Mouse (Mus musculus) limb, embryonic 14.5 days (tissue): ENCODE results near the gene Blmh. TPM values are rescaled to one million over a fixed set of nuclear protein-coding genes. Genes with fewer than 3 reads are reported as not detected.

Experiments used
- ATAC-seq: fragments of 200-750 bp; cut with Nextera tagmentation; 2 replicates; pipeline ENCODE4 v1.8.0; 2017; ENCODE audit warnings: low read depth, moderate number of reproducible peaks, moderate TSS enrichment; ENCODE audit not compliant: low FRiP score
- DNase-seq: peaks from one replicate; pipeline ENCODE4 v3.0.0-alpha.2; 2015; ENCODE audit warnings: low spot score
- H3K27ac ChIP-seq: fragments of 300-500 bp; sonication (generic); replicated peaks from 2 replicates; pipeline ENCODE4 v1.5.1; 2014; ENCODE audit warnings: low read depth, mild to moderate bottlenecking, low read length, moderate library complexity, mixed read lengths
- H3K27me3 ChIP-seq: fragments of 300-500 bp; sonication (generic); 2 replicates; pipeline ENCODE4 v1.6.1; 2014; ENCODE audit warnings: low read length, mixed read lengths; ENCODE audit not compliant: control insufficient read depth, insufficient read depth
- H3K36me3 ChIP-seq: fragments of 300-500 bp; sonication (generic); 2 replicates; pipeline ENCODE4 v1.6.1; 2014; ENCODE audit warnings: mild to moderate bottlenecking, low read length, moderate library complexity, mixed read lengths; ENCODE audit not compliant: control insufficient read depth, insufficient read depth
- H3K4me1 ChIP-seq: fragments of 300-500 bp; sonication (generic); 2 replicates; pipeline ENCODE4 v1.6.1; 2014; ENCODE audit warnings: antibody characterized with exemption, low read length, mixed read lengths; ENCODE audit not compliant: control insufficient read depth, insufficient read depth
- H3K4me2 ChIP-seq: fragments of 300-500 bp; sonication (generic); replicated peaks from 2 replicates; pipeline ENCODE4 v1.6.1; 2014; ENCODE audit warnings: low read depth, mild to moderate bottlenecking, low read length, moderate library complexity; ENCODE audit not compliant: severe bottlenecking
- H3K4me3 ChIP-seq: fragments of 300-500 bp; sonication (generic); replicated peaks from 2 replicates; pipeline ENCODE4 v1.5.1; 2014; ENCODE audit warnings: low read length
- H3K9ac ChIP-seq: fragments of 300-500 bp; sonication (generic); 2 replicates; pipeline ENCODE4 v1.6.1; 2014; ENCODE audit warnings: mild to moderate bottlenecking, low read depth, low read length, moderate library complexity; ENCODE audit not compliant: severe bottlenecking
- H3K9me3 ChIP-seq: fragments of 300-500 bp; sonication (generic); 2 replicates; pipeline ENCODE4 v1.6.1; 2016; ENCODE audit warnings: low read length; ENCODE audit not compliant: control insufficient read depth
- POLR2A ChIP-seq: fragments of 200-500 bp; IDR thresholded peaks from 2 replicates; pipeline ENCODE4 v1.8.0; 2012; ENCODE audit warnings: inconsistent platforms, mild to moderate bottlenecking, moderate library complexity, borderline replicate concordance; ENCODE audit not compliant: insufficient read depth, insufficient read length; ENCODE audit errors: extremely low read depth
- WGBS: fragments of 180-500 bp; shearing (Covaris S2); extraction: QIAGEN DNeasy Blood & Tissue Kit; methylation state at CpG from one replicate; pipeline ENCODE4 v1.1.7; 2014; 5-methylcytosine and 5-hydroxymethylcytosine counted together
- polyA plus RNA-seq, 2 experiments: library from polyadenylated mRNA; depleted of rRNA in 1 of 2; stranded (reverse) in 1 of 2; unstranded in 1 of 2; fragments of >200 nt; fragmentation: Nextera tagmentation in 1 of 2; extraction: Ambion mirVana in 1 of 2; gene quantifications; 2 replicates each; pipeline versions ENCODE4 v1.2.1 to v1.2.3; 2012 to 2014

The Blmh gene
- polyA plus RNA-seq, 2 experiments = 64.8 to 138 TPM

DNA sequence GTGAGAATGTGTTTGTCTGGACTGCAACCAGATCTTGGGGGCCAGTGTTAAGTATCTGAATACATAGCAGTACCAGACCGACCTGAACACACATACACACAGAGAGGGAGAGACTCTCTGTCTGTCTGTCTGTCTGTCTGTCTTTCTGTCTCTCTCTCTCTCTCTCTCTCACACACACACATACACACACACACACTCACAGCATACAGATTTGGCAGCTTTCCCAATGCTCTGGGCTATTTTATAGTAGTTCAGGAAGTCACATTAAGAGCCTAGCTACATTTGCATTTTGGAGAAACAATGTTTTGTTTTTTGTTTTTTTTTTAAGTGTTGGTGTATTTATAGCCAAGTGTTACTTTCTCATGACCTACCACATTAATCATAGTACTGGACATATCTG is 27.5 kb upstream of the Blmh start:
- H3K27me3 ChIP-seq = no peaks in the 10 kb centered on the region
- H3K9me3 ChIP-seq = no peaks in the 10 kb centered on the region
- H3K4me1 ChIP-seq = peaks cover 7% of the 10 kb centered on the region
- H3K36me3 ChIP-seq = no peaks in the 10 kb centered on the region
- 78% methylated on average over 1 of the region's 1 CpGs for WGBS
- no peak overlapping the region for H3K9ac ChIP-seq
- H3K4me2 ChIP-seq = no peak overlapping the region
- DNase-seq (no peak), ATAC-seq (no peak)
- H3K27ac ChIP-seq = no peak overlapping the region
- H3K4me3 ChIP-seq = no peak overlapping the region
- TF ChIP-seq POLR2A = no peak

DNA sequence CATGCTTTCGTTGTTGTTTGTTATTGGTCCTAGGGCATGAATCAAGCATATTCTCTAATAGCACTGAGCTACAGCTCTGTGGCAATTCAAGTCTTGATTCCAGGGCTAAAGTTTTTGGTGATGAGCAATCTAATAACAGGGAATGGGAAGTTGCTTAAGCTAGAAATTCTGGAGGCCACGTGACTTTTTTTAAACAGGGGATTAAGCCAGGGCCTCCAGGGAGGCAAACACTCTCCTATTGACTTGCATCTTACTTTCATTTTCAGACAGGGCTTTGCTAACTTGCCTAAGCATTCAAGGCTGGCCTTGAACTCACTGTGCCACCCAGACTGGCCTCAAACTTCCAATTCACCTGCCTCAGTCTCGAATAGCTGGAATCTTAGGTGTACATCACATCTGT is 26.7 kb upstream of the Blmh start:
- TF ChIP-seq POLR2A = no peak
- Histone ChIP-seq H3K9me3 (no peaks in the 10 kb centered on the region), H3K9ac (no peak overlapping the region), H3K4me2 (no peak overlapping the region), H3K36me3 (no peaks in the 10 kb centered on the region), H3K4me3 (no peak overlapping the region), H3K27ac (no peak overlapping the region), H3K4me1 (peaks cover 7% of the 10 kb centered on the region), H3K27me3 (no peaks in the 10 kb centered on the region)
- ATAC-seq (no peak), DNase-seq (no peak)
- 56% methylated on average over 3 of the region's 3 CpGs for WGBS

DNA sequence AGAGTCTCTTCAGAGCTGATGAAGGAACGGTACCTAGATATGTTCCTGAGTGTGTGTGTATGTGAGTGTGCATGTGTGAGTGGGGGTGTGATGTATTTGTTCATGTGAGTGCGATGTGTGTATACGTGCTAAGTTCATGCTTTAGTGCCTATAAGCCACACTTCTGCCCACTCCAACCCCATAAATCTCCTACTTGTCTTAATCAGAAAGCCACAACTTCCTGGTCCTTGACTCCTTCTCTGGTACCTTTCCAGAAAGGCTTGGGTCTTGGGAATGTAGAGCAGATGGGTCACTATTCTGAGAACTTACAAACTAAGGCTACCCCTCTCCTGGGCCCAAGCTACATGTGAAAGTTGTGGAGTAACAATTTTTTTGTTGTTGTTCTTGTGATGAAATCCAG is 25.9 kb upstream of the Blmh start:
- Histone ChIP-seq H3K27ac (no peak overlapping the region), H3K4me3 (no peak overlapping the region), H3K9ac (no peak overlapping the region), H3K4me2 (no peak overlapping the region), H3K9me3 (no peaks in the 10 kb centered on the region), H3K36me3 (no peaks in the 10 kb centered on the region), H3K4me1 (peaks cover 3% of the 10 kb centered on the region), H3K27me3 (no peaks in the 10 kb centered on the region)
- no peak for DNase-seq
- TF ChIP-seq POLR2A = no peak
- 83% methylated on average over 3 of the region's 3 CpGs for WGBS
- ATAC-seq = no peak

DNA sequence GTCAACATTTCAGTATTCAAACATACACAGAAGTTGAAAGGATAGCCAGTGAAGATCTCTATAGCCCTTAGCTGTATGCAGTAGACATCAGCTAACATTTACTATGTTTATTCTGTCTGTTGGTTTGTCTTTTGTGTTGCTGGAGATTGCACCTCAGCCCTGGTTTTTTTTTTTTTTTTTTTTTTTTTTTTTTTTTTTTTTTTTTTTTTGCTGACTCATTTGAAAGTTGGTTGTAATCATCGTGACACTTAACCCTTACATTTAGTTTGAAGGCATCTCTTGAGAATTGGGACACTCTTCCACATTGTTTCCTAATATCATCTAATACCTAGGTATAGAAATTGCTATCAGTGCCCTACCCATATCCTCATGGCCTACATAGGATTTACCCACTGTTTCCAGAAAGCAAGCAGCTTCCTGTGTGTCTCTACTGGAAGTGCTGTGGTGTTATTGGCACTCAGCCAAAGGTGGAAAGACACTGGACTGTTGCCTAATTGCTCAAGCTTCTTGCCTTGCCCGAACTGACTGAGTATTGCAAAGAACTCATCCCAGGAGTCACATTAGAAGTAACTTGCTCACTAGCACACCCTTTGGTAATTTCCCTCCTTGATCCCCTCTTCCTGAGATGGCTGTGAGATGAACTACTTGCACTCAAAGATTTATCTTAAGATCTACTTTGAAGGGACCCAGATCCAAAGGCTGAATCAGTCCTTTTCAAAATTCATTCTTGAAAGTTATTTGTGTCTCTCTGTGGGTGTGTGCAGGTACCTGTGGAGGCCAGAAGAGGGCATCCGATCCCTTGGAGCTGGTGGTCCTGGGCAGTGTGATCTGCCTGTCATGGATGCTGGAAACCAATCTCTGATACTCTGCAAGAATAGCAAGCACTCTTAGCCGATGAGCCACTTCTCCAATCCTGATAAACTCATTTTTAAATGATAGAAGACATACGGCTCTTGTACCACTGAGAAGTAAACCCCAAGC is 24.6 kb upstream of the Blmh start:
- TF ChIP-seq POLR2A = no peak
- H3K27ac ChIP-seq = no peak overlapping the region
- H3K36me3 ChIP-seq = no peaks in the 10 kb centered on the region
- H3K4me2 ChIP-seq = no peak overlapping the region
- no peak overlapping the region for H3K4me3 ChIP-seq
- DNase-seq (no peak), ATAC-seq (no peak)
- no peaks in the 10 kb centered on the region for H3K9me3 ChIP-seq
- no peak overlapping the region for H3K9ac ChIP-seq
- 66% methylated on average over 5 of the region's 5 CpGs for WGBS
- H3K27me3 ChIP-seq = no peaks in the 10 kb centered on the region
- no peaks in the 10 kb centered on the region for H3K4me1 ChIP-seq

DNA sequence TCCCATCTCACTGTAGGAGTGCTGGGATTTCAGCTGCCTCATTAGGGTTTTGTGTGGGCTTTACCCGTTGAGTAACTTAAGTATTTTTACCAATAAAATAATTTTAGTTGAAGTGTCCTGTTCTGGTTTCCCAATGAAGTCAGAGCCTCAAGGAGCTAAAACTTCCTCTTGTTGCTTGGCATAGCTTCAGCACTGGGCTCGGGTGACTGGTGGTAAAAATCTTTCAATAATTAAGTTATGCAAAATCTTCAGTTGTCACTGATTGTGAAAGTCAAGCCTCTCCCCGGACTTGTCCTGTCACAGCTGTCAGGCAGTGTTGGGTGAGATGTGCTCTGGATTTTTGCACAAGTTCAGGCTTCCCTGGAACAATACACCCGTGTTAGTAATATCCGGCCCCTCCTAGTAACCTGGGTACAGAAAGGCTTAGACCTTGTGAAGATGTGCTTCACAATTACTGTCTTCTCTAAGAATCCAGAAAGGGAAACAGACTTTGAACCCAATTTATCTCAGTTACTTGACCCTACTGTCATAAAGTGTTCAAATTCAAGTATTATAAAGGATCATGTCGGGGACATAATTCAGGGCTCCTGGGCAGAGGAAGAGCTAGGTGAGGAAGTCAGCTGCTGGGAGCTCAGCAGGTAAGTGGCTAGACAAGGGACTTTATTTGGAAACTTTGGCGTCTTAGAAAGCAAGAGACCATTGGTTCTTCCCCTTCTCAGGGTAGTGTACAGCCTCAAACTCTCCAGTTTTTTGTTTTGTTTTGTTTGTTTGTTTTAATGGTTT is 22.8 kb upstream of the Blmh start, which contains the start of gene Tmigd1:
Gene Tmigd1 (plus strand): TSS at position 581 of the 783 bp plus-strand sequence.
- no peaks in the 10 kb centered on the region for H3K27me3 ChIP-seq
- 73% methylated on average over 7 of the region's 7 CpGs for WGBS
- H3K9ac ChIP-seq = no peak within 1 kb of the TSS
- ATAC-seq (no peak), DNase-seq (no peak)
- no peaks in the 10 kb centered on the region for H3K9me3 ChIP-seq
- no peaks in the 10 kb centered on the region for H3K36me3 ChIP-seq
- no peak for TF ChIP-seq POLR2A
- H3K4me2 ChIP-seq = no peak within 1 kb of the TSS
- no peak within 1 kb of the TSS for H3K4me3 ChIP-seq
- H3K27ac ChIP-seq = no peak within 1 kb of the TSS
- H3K4me1 ChIP-seq = no peaks in the 10 kb centered on the region
